Mouse (Mus musculus): ENCODE measurements at regions not wholly inside any gene's neighbourhood (a gene's known extent, or its start where the extent isn't known, plus 50 kb on each side); places are given as distances from the start of the nearest gene placed in this dataset.

DNA sequence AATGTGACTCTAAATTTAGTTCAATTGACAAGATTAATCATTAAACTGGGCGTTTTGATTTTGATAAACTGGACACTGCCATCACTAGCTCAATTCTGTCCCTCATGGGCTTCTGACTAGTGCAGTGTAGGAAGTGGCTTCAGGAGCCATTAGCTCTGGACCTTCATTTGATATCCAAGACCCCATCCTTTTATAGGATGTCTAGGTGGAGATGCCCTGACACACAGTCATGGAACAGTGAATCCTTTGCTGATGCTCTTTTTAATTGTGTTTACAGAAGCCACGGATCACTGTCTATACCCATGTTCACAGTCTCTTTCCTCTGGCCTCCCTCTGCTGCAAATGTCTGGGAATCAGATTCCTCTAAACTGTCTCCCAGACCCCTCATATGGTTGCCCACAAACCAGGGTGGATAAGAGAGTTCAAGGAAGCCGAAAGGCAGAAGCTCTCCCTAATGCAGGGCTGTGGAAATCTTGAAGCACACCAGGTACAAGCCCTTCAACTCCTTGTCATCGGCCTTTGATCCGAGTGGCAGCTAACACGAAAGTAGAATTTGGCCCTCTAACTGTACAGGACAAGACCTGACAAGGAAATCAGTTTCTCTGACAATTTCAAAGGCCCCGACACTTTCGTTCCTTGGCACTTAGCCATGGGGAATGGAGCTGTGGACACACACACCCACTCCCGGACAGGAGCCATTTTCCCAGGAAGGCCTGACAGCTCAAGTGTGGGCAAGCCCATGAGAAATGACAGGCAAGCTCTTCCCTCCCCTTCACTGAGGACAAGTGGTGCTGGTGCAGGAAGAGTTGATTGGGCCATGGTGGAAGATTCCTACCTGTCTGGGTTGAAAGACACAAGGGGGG, 135.2 kb upstream of the Parp11 start:
- no peak for DNase-seq

DNA sequence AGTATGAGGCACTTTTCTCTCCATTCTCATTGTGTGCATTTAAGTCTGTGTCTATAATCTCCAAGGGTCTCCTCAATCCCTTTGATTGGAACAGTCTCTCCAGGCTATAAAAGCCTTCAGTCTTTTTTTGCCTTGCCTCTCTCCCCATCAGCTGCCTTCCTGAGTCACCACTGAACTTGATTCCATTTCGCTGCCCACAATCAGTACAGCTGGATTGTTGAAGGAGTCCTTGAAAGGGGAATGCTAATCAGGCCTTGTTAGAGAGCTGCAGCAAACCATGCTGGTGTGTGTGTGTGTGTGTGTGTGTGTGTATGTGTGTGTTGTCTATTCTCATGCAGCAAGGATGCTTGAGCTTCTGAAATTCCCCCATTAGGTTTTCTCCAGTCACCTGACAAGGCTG, 129.3 kb upstream of the Parp11 start:
- DNase-seq, result peak in 1 of 2 experiments; percentile 33

GRCm38 (mm10) chr6:127318746-127319582, 127.7 kb upstream of the Parp11 start:
- no peak for DNase-seq

DNA sequence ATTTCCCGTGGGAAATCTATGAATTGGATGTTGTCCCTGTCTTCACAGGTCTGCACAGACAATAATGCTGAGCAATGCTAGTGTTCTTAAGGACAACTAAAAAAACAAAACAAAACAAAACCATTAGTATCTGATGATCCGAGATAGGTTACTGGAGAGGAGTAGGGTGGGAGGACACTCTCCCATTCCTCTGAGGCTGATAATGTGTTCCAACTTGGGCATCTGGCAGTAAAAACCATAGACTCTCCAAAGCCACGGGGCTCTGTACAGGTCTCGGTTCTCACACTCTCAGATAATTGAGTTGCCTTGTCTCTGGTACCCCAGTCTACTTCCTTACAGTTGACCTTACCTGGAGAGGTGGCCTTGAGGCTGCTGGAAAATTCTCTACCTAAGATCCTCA, 126.0 kb upstream of the Parp11 start:
- no peak for DNase-seq

DNA sequence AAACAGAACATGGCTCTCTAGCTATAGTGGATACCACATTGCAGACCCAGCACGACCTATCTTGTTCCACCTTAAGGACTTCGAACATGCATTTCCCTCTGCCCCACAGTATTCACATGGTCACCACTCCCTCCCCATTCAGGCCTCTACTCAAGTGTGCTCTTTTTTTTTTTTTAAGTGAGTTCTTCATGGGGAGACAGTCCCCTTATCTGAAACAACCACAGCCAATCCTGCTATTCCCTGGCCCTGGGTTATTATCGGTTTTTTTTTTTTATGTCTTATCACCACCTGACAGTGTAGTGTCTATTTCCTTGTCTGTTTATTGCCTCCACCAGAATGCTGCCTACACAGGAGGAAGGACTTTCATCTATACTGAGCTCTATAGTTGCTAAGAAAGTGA, 125.6 kb upstream of the Parp11 start:
- no peak for DNase-seq

DNA sequence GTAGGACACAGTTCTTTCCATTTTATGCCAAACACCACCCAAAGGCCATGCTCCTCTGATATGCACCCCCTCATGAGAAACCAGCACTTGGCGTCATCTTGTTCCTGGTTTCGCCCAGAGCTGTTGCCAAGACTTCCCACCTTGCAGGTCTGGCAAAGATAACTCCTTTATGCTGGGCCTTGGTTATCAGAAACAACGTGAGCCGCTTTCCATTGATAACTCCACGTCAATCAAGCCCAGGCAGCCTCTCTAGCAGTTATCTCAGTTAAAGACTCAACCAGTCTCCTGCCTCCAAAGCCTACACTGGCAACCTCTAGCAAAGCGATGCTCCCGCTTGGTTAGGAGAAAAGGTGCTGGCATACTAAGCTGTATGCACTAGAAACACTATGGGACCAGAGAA, 124.2 kb upstream of the Parp11 start:
- no peak for DNase-seq

DNA sequence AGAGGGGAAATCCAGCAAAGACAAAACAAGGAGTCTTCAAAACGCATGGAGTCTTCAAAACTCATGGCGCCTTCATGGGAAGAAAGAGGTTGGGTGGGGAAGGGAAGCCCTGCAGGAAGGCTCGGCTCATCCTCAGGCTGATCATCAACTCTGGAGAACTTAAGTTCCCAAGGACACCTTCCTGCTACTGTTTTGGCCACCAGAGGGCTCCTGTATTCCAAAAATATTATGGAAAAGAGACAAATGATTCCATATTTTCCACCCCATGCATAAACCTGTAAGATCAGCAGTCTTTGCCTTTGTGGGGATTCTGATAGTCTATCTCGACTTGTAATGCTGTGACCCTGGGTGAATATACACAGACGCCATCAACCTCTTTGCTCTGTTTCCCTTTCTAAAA, 121.7 kb upstream of the Parp11 start:
- peak; percentile 68 to 74 for DNase-seq

- DNase-seq, result no peak
These were observed 120.9 kb upstream of the Parp11 start for GRCm38 (mm10) chr6:127325596-127326332.

DNA sequence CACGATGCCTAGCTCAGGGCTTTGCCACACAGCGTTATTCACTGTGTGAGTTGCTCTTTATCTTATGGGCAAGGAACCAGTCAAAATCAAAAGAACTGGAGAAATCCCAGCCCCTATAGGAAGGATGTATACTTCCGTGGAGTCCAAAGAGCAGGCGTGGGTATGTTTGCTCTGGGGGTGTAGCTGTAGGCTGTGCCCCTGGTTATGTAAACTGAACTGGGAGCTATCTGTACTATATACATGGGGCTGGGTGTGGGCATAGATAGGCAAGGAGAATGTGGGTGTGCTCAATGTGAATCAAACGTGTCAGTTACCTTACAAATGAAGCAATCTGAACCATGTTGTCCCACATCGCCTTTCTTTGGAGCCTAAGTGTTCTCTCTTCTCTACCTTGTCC, 120.3 kb upstream of the Parp11 start:
- no peak for DNase-seq

DNA sequence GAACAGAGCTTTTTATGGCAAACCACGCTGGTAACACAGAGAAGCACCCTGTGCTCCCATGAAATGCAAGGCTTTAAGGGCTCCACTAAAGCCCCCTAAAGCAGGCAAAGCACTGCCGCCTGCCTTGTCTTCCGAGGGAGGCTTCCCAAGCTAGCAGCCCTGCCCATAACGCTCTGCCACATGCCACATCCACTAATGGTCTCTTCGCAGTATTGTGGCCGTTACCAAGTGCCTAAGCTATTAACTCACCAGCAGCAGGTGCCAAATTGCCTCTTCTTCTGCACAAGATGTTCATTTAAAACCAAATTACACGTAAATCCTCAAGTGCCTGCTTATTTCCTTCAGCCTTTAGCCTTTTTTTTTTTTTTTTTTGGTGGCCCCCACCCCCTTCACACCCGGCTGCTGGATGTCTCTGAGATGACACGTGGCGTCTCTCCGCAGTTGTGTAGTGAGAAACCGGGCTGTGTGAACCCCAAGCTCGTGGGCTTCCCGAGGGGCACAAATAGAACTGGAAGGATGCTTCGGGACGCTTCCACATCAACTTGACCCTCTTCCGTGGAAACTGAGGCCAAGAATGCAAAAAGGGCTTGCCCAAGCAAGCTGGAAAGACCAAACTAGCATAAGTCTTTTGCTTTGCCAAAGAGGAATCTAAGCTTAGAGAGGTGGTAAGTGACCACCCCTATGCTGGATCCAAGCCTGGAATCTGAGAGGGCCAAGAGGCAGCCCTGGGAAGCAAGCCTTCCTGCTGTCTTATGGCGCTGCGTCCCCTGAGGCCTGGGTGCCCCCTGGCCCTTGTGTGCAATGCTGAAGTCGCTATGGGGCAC, 117.2 kb upstream of the Parp11 start:
- DNase-seq, result no peak

DNA sequence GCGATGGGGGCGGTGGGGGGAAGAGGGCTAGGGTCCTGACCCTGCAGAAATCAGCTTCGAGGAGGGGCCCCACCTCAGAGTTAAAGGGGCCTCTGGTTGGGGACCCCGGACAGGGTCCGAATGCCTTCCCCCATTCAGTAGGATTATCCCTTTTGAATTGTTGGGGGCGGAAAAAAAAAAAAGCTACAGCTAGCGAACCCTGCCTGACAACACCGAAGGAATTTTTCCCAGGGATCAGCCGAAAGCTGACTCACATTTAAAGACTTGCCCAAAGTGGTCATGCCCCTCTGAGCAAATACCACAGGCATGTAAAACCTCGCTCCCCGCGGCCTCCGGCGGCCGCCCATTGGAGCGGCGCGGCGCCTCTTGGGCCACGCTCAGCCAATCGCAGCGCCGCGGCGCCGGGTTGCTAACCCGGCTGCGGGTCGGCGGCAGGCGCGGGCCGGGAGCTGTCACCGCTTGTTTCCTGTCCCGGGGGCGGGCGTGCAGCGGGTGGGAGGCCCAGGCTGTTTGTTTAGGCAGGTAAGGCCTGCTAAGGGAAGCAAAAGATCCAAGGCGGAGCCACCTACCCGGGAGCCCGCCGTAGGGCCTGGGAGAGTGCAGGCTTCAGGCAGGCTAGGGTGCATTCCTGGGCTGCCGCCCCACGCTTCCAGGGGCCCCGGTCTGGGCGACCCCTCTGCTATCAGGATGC, 116.5 kb upstream of the Parp11 start:
- peak; percentile 92 to 93 for DNase-seq

DNA sequence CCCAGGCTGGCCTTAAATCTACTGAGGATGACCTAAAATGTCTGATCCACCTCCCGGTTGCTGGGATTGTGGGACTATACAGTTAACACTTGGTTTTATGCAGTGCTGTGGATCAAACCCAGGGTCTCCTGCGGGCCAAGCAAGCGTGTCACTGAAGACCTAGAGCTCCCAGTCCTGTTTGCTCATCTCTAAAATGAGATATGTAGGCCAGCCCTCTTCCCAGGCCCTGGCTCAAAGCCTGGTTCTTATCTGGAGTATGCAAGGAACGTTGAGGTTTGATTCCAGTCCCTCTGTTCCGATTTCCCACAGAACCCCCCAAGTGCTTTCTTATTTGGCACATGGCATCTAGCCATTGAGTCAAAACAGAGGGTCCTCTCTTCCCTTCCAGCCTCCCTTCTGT, 115.5 kb upstream of the Parp11 start:
- peak in 1 of 2 experiments; percentile 16 for DNase-seq

DNA sequence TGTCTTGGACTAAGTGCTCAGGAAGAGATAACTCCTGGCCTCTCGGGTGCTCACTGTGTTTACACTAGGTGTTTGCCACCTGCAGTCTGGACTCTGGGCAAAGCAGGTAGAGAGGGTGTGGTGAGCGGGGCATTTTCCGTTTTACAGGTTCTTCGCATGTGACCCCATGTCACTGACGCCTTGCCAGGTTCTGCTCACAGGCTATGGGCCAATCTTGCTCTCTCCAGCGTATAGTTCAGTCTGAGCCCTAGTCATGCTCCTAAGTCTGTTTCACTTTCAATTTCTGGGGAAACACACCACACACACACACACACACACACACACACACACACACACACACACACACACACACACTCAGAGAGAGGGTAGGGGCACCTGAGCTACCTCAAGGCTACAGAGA, 112.4 kb upstream of the Parp11 start:
- no peak for DNase-seq

GRCm38 (mm10) chr6:127335462-127335886, 111.2 kb upstream of the Parp11 start:
- DNase-seq, result peak in 1 of 2 experiments; percentile 35

GRCm38 (mm10) chr6:127335996-127336660, 110.5 kb upstream of the Parp11 start:
- DNase-seq, result no peak

DNA sequence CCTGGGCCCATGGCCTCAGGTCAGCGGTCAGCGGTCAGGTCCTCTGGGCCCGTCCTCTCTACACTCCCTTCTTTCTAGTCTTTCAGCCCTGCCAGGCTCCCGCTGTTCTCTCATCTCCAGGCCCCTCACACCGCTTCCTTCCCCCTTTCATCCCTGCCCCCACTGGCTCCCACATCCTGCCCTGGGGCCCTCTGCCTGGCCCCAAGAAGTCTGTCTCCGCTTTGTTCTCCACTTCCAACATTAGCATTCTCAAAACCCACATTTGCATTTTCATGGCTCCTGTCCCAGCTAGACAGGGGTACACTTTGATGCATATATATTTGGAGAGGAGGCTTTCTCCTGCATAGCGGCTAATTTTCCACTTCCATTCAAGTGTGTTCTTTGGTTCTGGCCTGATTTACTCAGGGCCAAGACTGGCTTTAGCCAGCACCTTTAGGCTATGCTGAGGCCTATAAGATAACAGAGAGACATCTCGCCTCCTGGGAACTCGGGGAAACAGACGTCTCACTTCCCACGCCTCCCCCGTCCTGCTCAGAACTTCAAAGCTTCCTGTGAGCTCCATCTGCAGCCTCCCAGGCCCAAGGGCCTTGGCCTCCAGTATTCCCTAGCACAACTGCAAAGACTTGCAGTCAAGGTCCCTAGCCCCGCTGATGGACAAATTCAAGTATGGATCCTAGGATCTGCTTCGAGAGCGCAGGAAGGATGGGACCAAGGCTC, 109.8 kb upstream of the Parp11 start:
- peak; percentile 42 to 62 for DNase-seq

GRCm38 (mm10) chr6:127337398-127337871, 109.2 kb upstream of the Parp11 start:
- DNase-seq, result no peak

- DNase-seq, result peak; percentile 15 to 55
These were observed 108.2 kb upstream of the Parp11 start for GRCm38 (mm10) chr6:127338412-127338811.

DNA sequence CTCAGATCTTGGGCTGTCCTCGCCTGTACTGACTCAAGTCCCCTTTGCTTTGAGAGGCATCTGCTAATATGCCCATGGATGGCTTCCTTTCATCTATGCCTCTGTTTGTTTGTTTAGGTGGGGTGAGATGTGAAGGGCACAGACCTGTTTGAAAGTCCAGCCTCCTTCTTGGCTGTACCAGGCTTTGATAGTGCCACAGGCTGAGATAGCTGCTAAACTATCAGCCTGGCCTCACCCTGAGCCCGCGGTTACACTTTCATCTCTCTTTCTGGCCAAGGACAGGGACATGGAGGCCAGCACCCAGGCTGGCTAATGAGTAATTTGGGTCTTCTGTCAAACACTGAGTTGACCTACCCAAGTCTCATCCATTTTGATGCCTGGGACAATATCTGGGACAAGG, 105.0 kb upstream of the Parp11 start:
- DNase-seq, result no peak

Measured in adrenal gland, postnatal 36 days (tissue).